ENCODE assay signal across 8 mouse cellular contexts in the genomic region with DNA sequence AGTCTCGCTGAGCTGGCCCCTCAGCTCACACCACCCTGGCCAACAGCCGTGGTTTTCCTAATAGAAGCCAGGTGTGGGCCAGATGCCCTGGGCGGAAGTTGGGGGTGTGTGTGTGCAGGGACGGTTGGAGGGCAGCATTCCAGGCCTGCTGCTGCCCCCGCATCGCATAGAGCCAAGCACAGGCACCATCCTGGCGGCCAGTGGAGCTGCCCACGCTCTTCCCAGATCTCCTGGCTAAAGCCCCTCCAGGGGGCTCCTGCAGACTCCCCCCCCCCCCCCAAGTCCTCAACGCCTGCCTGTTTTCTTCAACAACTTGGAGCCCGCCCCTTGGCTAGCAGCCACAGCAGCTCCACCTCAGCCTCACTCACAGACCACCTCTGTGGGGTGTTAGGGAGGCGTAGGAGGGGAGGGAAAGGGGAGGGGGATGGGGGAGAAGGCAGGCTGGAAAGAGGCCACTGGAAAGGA. TPM values are rescaled to one million over a fixed set of nuclear protein-coding genes. Genes with fewer than 3 reads are reported as not detected.
DNase-seq lines count a peak whose midpoint lies in the region; ATAC-seq lines count a peak whose summit lies in the region.

No protein-coding gene starts in this region.

- H3K4me3 ChIP-seq in embryonic facial prominence, embryonic 13.5 days, result 0 out of 2 replicates have a peak overlapping the region, but pooled peaks have one; percentile 11
- H3K4me3 ChIP-seq in hindbrain, embryonic 13.5 days, result no peak overlapping the region
- H3K4me3 ChIP-seq in midbrain, embryonic 13.5 days (replicated peaks), result no peak overlapping the region

- peaks cover 57% of the 10 kb centered on the region for H3K4me1 ChIP-seq in embryonic facial prominence, embryonic 13.5 days
- peaks cover 18% of the 10 kb centered on the region for H3K4me1 ChIP-seq in hindbrain, embryonic 13.5 days (replicated peaks)
- peaks cover 32% of the 10 kb centered on the region for H3K4me1 ChIP-seq in midbrain, embryonic 13.5 days (replicated peaks)

- intact Hi-C loops in gastrocnemius, postnatal 36 days (cut with DNase I), result no loop called here

- H3K27ac ChIP-seq in embryonic facial prominence, embryonic 13.5 days, result peak overlapping the region; percentile 95
- peak overlapping the region; percentile 40 for H3K27ac ChIP-seq in hindbrain, embryonic 13.5 days
- H3K27ac ChIP-seq in midbrain, embryonic 13.5 days, result 0 out of 2 replicates have a peak overlapping the region, but pooled peaks have one; percentile 9

- peak; percentile 91 for ATAC-seq in embryonic facial prominence, embryonic 13.5 days (ENCODE audit: insufficient number of reproducible peaks, insufficient read depth, low FRiP score, low TSS enrichment, low read depth)
- peak; percentile 73 for ATAC-seq in hindbrain, embryonic 13.5 days (ENCODE audit: low FRiP score)
- peak; percentile 53 for ATAC-seq in midbrain, embryonic 13.5 days

- 12% methylated on average over 11 of the region's 11 CpGs for WGBS in embryonic facial prominence, embryonic 13.5 days
- 32% methylated on average over 11 of the region's 11 CpGs for WGBS in hindbrain, embryonic 13.5 days
- 23% methylated on average over 11 of the region's 11 CpGs for WGBS in midbrain, embryonic 13.5 days

- H3K9me3 ChIP-seq in embryonic facial prominence, embryonic 13.5 days, result no peaks in the 10 kb centered on the region
- H3K9me3 ChIP-seq in hindbrain, embryonic 13.5 days, result no peaks in the 10 kb centered on the region
- H3K9me3 ChIP-seq in midbrain, embryonic 13.5 days, result no peaks in the 10 kb centered on the region

- no peaks in the 10 kb centered on the region for H3K27me3 ChIP-seq in embryonic facial prominence, embryonic 13.5 days
- no peaks in the 10 kb centered on the region for H3K27me3 ChIP-seq in hindbrain, embryonic 13.5 days
- no peaks in the 10 kb centered on the region for H3K27me3 ChIP-seq in midbrain, embryonic 13.5 days

- peaks cover 22% of the 10 kb centered on the region for H3K36me3 ChIP-seq in embryonic facial prominence, embryonic 13.5 days
- H3K36me3 ChIP-seq in hindbrain, embryonic 13.5 days, result peaks cover 47% of the 10 kb centered on the region
- peaks cover 24% of the 10 kb centered on the region for H3K36me3 ChIP-seq in midbrain, embryonic 13.5 days

- 0 out of 2 replicates have a peak overlapping the region, but pooled peaks have one; percentile 7 for H3K9ac ChIP-seq in embryonic facial prominence, embryonic 13.5 days
- 0 out of 2 replicates have a peak overlapping the region, but pooled peaks have one; percentile 11 for H3K9ac ChIP-seq in hindbrain, embryonic 13.5 days
- H3K9ac ChIP-seq in midbrain, embryonic 13.5 days (replicated peaks), result no peak overlapping the region; the same call in 1 of the 2 replicates

- DNase-seq in gastrocnemius, postnatal 10 days, result peak; percentile 32
- no peak for DNase-seq in gastrocnemius, postnatal 36 days
- peak; percentile 98 for DNase-seq in 3T3-L1 (ENCODE audit: low read depth, low spot score)
- no peak for DNase-seq in c-Kit-positive CD71-positive TER-119-positive erythroid progenitor cells, embryonic 14.5 days (ENCODE audit: low spot score)
- no peak for DNase-seq in thymus, postnatal 25 days

- H3K4me2 ChIP-seq in embryonic facial prominence, embryonic 13.5 days, result peak overlapping the region; percentile 44
- H3K4me2 ChIP-seq in hindbrain, embryonic 13.5 days, result no peak overlapping the region
- H3K4me2 ChIP-seq in midbrain, embryonic 13.5 days (replicated peaks), result no peak overlapping the region

RNA-seq across cellular contexts. Expression of gene Dnaja3, which starts 19.0 kb away (rescaled TPM):
- total RNA-seq in gastrocnemius, postnatal 10 days (2021), result 10 to 100 TPM; 71.4 to 87.2 TPM
- total RNA-seq in gastrocnemius, postnatal 36 days (2021), result 10 to 100 TPM; 90.1 TPM
- 54.0 and 58.7 TPM in 2 replicates for polyA plus RNA-seq in embryonic facial prominence, embryonic 13.5 days (2015; fragmentation: Nextera tagmentation; extraction: Ambion mirVana)
- 52.7 and 54.8 TPM in 2 replicates for polyA plus RNA-seq in hindbrain, embryonic 13.5 days (2015; fragmentation: Nextera tagmentation; extraction: Ambion mirVana)
- 50.5 and 54.3 TPM in 2 replicates for polyA plus RNA-seq in midbrain, embryonic 13.5 days (2015; fragmentation: Nextera tagmentation; extraction: Ambion mirVana)

RNA-seq across cellular contexts. Expression of gene Vasn, which starts 19.1 kb away (rescaled TPM):
- 10 to 100 TPM in 1 of 2 experiments, 1 to 10 TPM in 1; 9.7 to 13.0 TPM for total RNA-seq in gastrocnemius, postnatal 10 days (2021)
- 1 to 10 TPM; 3.8 to 4.0 TPM for total RNA-seq in gastrocnemius, postnatal 36 days (2021)
- 29.2 and 30.2 TPM in 2 replicates for polyA plus RNA-seq in embryonic facial prominence, embryonic 13.5 days (2015; fragmentation: Nextera tagmentation; extraction: Ambion mirVana)
- polyA plus RNA-seq in hindbrain, embryonic 13.5 days (2015; fragmentation: Nextera tagmentation; extraction: Ambion mirVana), result 6.3 and 7.3 TPM in 2 replicates
- polyA plus RNA-seq in midbrain, embryonic 13.5 days (2015; fragmentation: Nextera tagmentation; extraction: Ambion mirVana), result 3.2 and 4.6 TPM in 2 replicates

RNA-seq across cellular contexts. Expression of gene Coro7, which starts 20.8 kb away (rescaled TPM):
- total RNA-seq in gastrocnemius, postnatal 10 days (2021), result 10 to 100 TPM; 16.3 to 23.3 TPM
- total RNA-seq in gastrocnemius, postnatal 36 days (2021), result 10 to 100 TPM; 13.1 to 15.2 TPM
- 16.9 and 17.0 TPM in 2 replicates for polyA plus RNA-seq in embryonic facial prominence, embryonic 13.5 days (2015; fragmentation: Nextera tagmentation; extraction: Ambion mirVana)
- polyA plus RNA-seq in hindbrain, embryonic 13.5 days (2015; fragmentation: Nextera tagmentation; extraction: Ambion mirVana), result 29.1 and 30.7 TPM in 2 replicates
- 25.1 and 26.5 TPM in 2 replicates for polyA plus RNA-seq in midbrain, embryonic 13.5 days (2015; fragmentation: Nextera tagmentation; extraction: Ambion mirVana)

RNA-seq across cellular contexts. Expression of gene Pam16, which starts 34.0 kb away (rescaled TPM):
- total RNA-seq in gastrocnemius, postnatal 10 days (2021), result 10 to 100 TPM; 79.3 to 82.7 TPM
- total RNA-seq in gastrocnemius, postnatal 36 days (2021), result 10 to 100 TPM; 87.0 to 91.6 TPM
- 71.0 and 99.5 TPM in 2 replicates for polyA plus RNA-seq in embryonic facial prominence, embryonic 13.5 days (2015; fragmentation: Nextera tagmentation; extraction: Ambion mirVana)
- polyA plus RNA-seq in hindbrain, embryonic 13.5 days (2015; fragmentation: Nextera tagmentation; extraction: Ambion mirVana), result 169 and 188 TPM in 2 replicates
- 153 and 155 TPM in 2 replicates for polyA plus RNA-seq in midbrain, embryonic 13.5 days (2015; fragmentation: Nextera tagmentation; extraction: Ambion mirVana)

Comparison
In these comparisons a context has a peak if more than half of its experiments do, and no peak if none do; other contexts are left out.
1. DNase-seq: peak in gastrocnemius, postnatal 10 days (single experiment) and 3T3-L1 (single experiment); none in gastrocnemius, postnatal 36 days (0 of 2), c-Kit-positive CD71-positive TER-119-positive erythroid progenitor cells, embryonic 14.5 days (single experiment) and thymus, postnatal 25 days (single experiment).
2. H3K27ac ChIP-seq: peak in every context shown above with its lines; median percentile 95 in embryonic facial prominence, embryonic 13.5 days; 40 in hindbrain, embryonic 13.5 days; 9 in midbrain, embryonic 13.5 days.
3. Peak in every context shown above with its lines, with median percentiles within 50 percentile points of each other: ATAC-seq.